ENCODE assay signal across 8 mouse cellular contexts in the genomic region with DNA sequence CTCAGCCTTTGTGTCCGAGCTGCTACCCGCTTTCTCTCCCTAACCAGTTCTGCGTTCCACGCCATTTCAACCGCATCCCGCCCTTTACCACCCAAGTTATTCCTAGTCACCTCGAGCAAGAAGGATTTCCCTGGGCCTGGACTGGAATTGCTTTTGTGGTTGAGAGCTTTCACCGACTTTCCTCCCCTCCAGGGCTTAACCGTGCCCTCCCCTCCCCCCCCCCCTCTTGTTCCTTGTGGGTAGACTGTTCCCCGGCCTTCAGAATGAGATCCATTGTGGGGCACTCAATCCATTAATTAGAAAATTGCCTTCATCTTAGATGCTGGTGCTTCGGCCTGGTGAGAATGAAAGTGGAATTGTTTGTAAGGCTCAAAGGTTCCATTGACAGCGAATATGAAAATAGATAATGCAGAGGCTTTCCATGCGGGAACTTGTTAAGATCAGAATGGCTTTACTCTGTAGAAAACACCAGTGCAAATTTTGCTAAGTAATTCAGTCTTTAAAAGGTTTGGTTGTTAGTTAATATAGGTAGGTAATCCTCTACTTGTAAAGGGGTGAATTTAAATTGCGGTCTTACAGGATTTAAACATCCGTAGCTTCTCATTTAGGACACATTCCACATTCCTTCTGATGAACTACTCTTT. TPM values are rescaled to one million over a fixed set of nuclear protein-coding genes. Genes with fewer than 3 reads are reported as not detected.
DNase-seq lines count a peak whose midpoint lies in the region; ATAC-seq lines count a peak whose summit lies in the region.

No protein-coding gene starts in this region.

- peak overlapping the region; percentile 22 for H3K4me3 ChIP-seq in embryonic facial prominence, embryonic 13.5 days
- peak overlapping the region; percentile 13; the same call in 1 of the 2 replicates for H3K4me3 ChIP-seq in hindbrain, embryonic 16.5 days (ENCODE audit: low read length)

- peaks cover 49% of the 10 kb centered on the region for H3K9me3 ChIP-seq in embryonic facial prominence, embryonic 13.5 days
- H3K9me3 ChIP-seq in hindbrain, embryonic 16.5 days (ENCODE audit: control insufficient read depth, low read length): peaks cover 34% of the 10 kb centered on the region

- H3K9ac ChIP-seq in embryonic facial prominence, embryonic 13.5 days: peak overlapping the region; percentile 58
- H3K9ac ChIP-seq in hindbrain, embryonic 16.5 days (ENCODE audit: low read depth, low read length): peak overlapping the region; percentile 20; the same call in 1 of the 2 replicates

- intact Hi-C loops in heart, postnatal 25 days (cut with DNase I): no loop called here
- intact Hi-C loops in left cerebral cortex, postnatal 10 days (cut with DNase I): no loop called here

- H3K4me1 ChIP-seq in embryonic facial prominence, embryonic 13.5 days: peaks cover 24% of the 10 kb centered on the region
- H3K4me1 ChIP-seq in hindbrain, embryonic 16.5 days (ENCODE audit: control insufficient read depth, insufficient read depth, low read depth, low read length): peaks cover 4% of the 10 kb centered on the region; the same call in 1 of the 2 replicates

- H3K36me3 ChIP-seq in embryonic facial prominence, embryonic 13.5 days: 0 out of 2 replicates have a peak, but pooled peaks cover 10% of the 10 kb centered on the region
- no peaks in the 10 kb centered on the region for H3K36me3 ChIP-seq in hindbrain, embryonic 16.5 days (ENCODE audit: control insufficient read depth, insufficient read depth, low read length)

- peak; percentile 88 for DNase-seq in heart, adult 11 months
- no peak for DNase-seq in heart, postnatal 25 days (ENCODE audit: low spot score)
- peak; percentile 16 for DNase-seq in naive thymus-derived CD4-positive, alpha-beta T cell, adult 2 months (ENCODE audit: low read depth)
- DNase-seq in cerebellum, postnatal 14 days: no peak
- DNase-seq in yolk sac, embryonic 10.5 days (ENCODE audit: low spot score): no peak
- no peak for DNase-seq in left cerebral cortex, postnatal 10 days (ENCODE audit: extremely low spot score in 1 of 2, low spot score in 2 of 2)

- H3K4me2 ChIP-seq in embryonic facial prominence, embryonic 13.5 days: peak overlapping the region; percentile 65
- H3K4me2 ChIP-seq in hindbrain, embryonic 16.5 days (ENCODE audit: low read length): peak overlapping the region; percentile 25

- no peak for ATAC-seq in embryonic facial prominence, embryonic 13.5 days (ENCODE audit: insufficient number of reproducible peaks, insufficient read depth, low FRiP score, low TSS enrichment, low read depth)
- no peak for ATAC-seq in hindbrain, embryonic 16.5 days

- H3K27ac ChIP-seq in embryonic facial prominence, embryonic 13.5 days: peak overlapping the region; percentile 85
- peak overlapping the region; percentile 54 for H3K27ac ChIP-seq in hindbrain, embryonic 16.5 days (ENCODE audit: low read depth, low read length)

- no peaks in the 10 kb centered on the region for H3K27me3 ChIP-seq in embryonic facial prominence, embryonic 13.5 days
- H3K27me3 ChIP-seq in hindbrain, embryonic 16.5 days (replicated peaks; ENCODE audit: control insufficient read depth, insufficient read depth, low read length): no peaks in the 10 kb centered on the region

- 45% methylated on average over 15 of the region's 15 CpGs for WGBS in embryonic facial prominence, embryonic 13.5 days
- 51% methylated on average over 15 of the region's 15 CpGs for WGBS in hindbrain, embryonic 16.5 days

RNA-seq across cellular contexts. Expression of gene Mest, which starts 12.5 kb away (rescaled TPM):
- total RNA-seq in heart, postnatal 25 days (2021): 10 to 100 TPM; 12.3 to 15.2 TPM
- 874 and 912 TPM in 2 replicates for polyA plus RNA-seq in embryonic facial prominence, embryonic 13.5 days (2015; fragmentation: Nextera tagmentation; extraction: Ambion mirVana)
- polyA plus RNA-seq in hindbrain, embryonic 16.5 days (2015; fragmentation: Nextera tagmentation; extraction: Ambion mirVana): 303 and 331 TPM in 2 replicates
- 100 to 1,000 TPM; 102 to 105 TPM for total RNA-seq in left cerebral cortex, postnatal 10 days (2021)

RNA-seq across cellular contexts. Expression of gene Cep41, which starts 42.3 kb away (rescaled TPM):
- total RNA-seq in heart, postnatal 25 days (2021): 1 to 10 TPM; 1.9 to 3.1 TPM
- polyA plus RNA-seq in embryonic facial prominence, embryonic 13.5 days (2015; fragmentation: Nextera tagmentation; extraction: Ambion mirVana): 23.4 and 23.9 TPM in 2 replicates
- polyA plus RNA-seq in hindbrain, embryonic 16.5 days (2015; fragmentation: Nextera tagmentation; extraction: Ambion mirVana): 10.4 and 14.1 TPM in 2 replicates
- total RNA-seq in left cerebral cortex, postnatal 10 days (2021): 1 to 10 TPM; 7.1 to 7.8 TPM

Comparison
In these comparisons a context has a peak if more than half of its experiments do, and no peak if none do; other contexts are left out.
1. DNase-seq: peak in heart, adult 11 months (single experiment) and naive thymus-derived CD4-positive, alpha-beta T cell, adult 2 months (single experiment); none in heart, postnatal 25 days (single experiment), cerebellum, postnatal 14 days (0 of 2), yolk sac, embryonic 10.5 days (single experiment) and left cerebral cortex, postnatal 10 days (0 of 2).
2. RNA of gene Mest, which starts 12.5 kb away (total RNA-seq): 102 to 105 TPM in left cerebral cortex, postnatal 10 days; 12.3 to 15.2 TPM in heart, postnatal 25 days; every median in the first group is over 4 times any median in the second.